Mouse (Mus musculus): ENCODE measurements at regions not wholly inside any gene's neighbourhood (a gene's known extent, or its start where the extent isn't known, plus 50 kb on each side); places are given as distances from the start of the nearest gene placed in this dataset.
A peak's percentile ranks its signal among the peaks of the same experiment; 100 is the strongest.

DNA sequence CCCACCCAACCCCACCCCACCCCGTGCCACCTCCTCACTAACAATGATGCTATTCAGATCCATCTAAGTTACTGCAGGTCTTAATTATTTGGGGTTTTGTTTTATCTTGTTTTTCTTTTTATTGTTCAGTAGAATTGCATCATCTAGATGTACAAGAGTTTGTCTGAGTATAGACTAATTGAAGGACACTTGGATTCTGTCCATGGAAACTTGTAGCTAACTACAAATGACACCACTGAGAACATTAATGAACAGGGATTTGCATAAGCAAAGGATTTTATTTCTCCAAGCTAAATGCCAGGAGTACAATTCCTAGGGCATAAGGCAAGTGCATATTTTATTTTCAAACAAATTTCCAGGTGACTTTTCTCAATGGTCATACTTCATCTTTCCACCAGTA, 318.4 kb upstream of the Slc7a11 start:
- H3K4me1 ChIP-seq (replicated peaks; ENCODE audit: control insufficient read depth, insufficient read depth, low read length): no peaks in the 10 kb centered on the region
- no peaks in the 10 kb centered on the region for H3K9me3 ChIP-seq (ENCODE audit: control insufficient read depth, low read length)
- H3K27me3 ChIP-seq (ENCODE audit: control insufficient read depth, insufficient read depth, low read length): no peaks in the 10 kb centered on the region
- H3K4me3 ChIP-seq (replicated peaks; ENCODE audit: low read length): no peak overlapping the region
- ATAC-seq (ENCODE audit: low FRiP score): no peak
- no peak overlapping the region for H3K27ac ChIP-seq
- no peak overlapping the region for H3K9ac ChIP-seq
- no peaks in the 10 kb centered on the region for H3K36me3 ChIP-seq (replicated peaks; ENCODE audit: control insufficient read depth, insufficient read depth)
- no peak for DNase-seq (ENCODE audit: low spot score)
- WGBS: 0% methylated on average over 1 of the region's 1 CpGs
- H3K4me2 ChIP-seq (replicated peaks): no peak overlapping the region

DNA sequence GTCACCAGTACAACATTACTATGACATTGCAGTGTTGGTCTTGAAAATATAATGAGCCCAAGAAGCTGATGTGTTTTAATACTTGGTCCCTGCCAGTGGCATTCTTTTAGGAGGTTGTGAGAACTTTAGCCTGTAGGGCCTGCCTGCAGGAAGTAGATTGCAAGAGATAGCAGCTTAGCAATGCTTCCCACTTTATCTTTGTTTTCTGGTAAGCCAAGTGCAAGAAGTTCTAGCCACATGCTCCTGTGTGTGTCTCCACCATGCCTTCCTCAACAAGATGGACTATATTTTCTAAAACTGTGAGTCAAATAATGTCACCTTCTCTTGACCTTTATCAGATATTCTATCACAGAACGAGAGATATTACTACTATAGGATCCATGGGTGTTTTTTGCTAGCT, 314.7 kb upstream of the Slc7a11 start:
- DNase-seq (ENCODE audit: low spot score) (no peak), ATAC-seq (ENCODE audit: low FRiP score) (no peak)
- Histone ChIP-seq H3K27ac (no peak overlapping the region), H3K27me3 (ENCODE audit: control insufficient read depth, insufficient read depth, low read length) (no peaks in the 10 kb centered on the region), H3K9me3 (ENCODE audit: control insufficient read depth, low read length) (no peaks in the 10 kb centered on the region), H3K9ac (no peak overlapping the region), H3K4me2 (replicated peaks) (no peak overlapping the region), H3K4me3 (replicated peaks; ENCODE audit: low read length) (no peak overlapping the region), H3K36me3 (replicated peaks; ENCODE audit: control insufficient read depth, insufficient read depth) (no peaks in the 10 kb centered on the region), H3K4me1 (replicated peaks; ENCODE audit: control insufficient read depth, insufficient read depth, low read length) (no peaks in the 10 kb centered on the region)
- WGBS: 90% methylated on average over 1 of the region's 1 CpGs

DNA sequence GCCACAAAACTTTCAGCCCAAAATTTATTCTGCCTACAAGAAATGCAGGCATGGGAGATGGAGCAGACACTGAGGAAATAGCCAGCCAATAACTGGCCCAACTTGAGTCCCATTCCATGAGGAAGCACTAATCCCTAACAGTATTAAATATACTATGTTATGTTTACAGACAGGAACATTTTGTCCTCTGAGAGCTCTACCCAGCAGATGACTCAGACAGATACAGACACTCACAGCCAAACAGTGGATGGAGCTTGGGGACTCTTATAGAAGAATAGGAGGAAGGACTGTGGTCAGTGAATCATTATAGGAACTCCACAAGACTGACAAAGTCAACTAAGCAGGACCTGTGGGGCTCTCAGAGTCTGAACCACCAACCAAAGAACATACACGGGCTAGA, 293.8 kb upstream of the Slc7a11 start:
- Histone ChIP-seq H3K27me3 (ENCODE audit: control insufficient read depth, insufficient read depth, low read length) (no peaks in the 10 kb centered on the region), H3K9me3 (ENCODE audit: control insufficient read depth, low read length) (no peaks in the 10 kb centered on the region), H3K27ac (no peak overlapping the region), H3K4me3 (replicated peaks; ENCODE audit: low read length) (no peak overlapping the region), H3K4me2 (replicated peaks) (no peak overlapping the region), H3K9ac (no peak overlapping the region), H3K4me1 (replicated peaks; ENCODE audit: control insufficient read depth, insufficient read depth, low read length) (peaks cover 9% of the 10 kb centered on the region; the same call in 1 of the 2 replicates), H3K36me3 (replicated peaks; ENCODE audit: control insufficient read depth, insufficient read depth) (no peaks in the 10 kb centered on the region)
- 96% methylated on average over 1 of the region's 1 CpGs for WGBS
- no peak for ATAC-seq (ENCODE audit: low FRiP score)
- no peak for DNase-seq (ENCODE audit: low spot score)

DNA sequence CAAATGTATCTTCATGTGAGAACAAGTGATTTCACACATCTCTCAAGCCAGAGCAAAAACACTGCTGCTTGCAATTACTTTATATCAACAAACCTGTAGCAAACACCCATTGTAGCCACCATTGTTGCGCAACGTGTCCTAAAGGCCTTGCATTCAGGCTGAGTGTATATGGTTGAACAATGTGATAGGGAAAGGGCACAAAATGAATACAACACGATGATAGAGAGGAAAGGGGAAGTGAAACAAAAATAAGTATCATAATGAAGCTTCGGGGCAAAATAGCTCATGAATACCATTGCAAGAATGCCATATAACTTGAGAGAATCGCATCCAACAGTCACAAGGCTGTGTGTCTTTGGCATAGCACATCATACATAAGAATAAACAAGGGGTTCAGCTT, 275.6 kb upstream of the Slc7a11 start:
- no peaks in the 10 kb centered on the region for H3K9me3 ChIP-seq (ENCODE audit: control insufficient read depth, low read length)
- no peaks in the 10 kb centered on the region for H3K4me1 ChIP-seq (replicated peaks; ENCODE audit: control insufficient read depth, insufficient read depth, low read length)
- no peak overlapping the region for H3K9ac ChIP-seq
- DNase-seq (ENCODE audit: low spot score) (no peak), ATAC-seq (ENCODE audit: low FRiP score) (no peak)
- H3K36me3 ChIP-seq (replicated peaks; ENCODE audit: control insufficient read depth, insufficient read depth): no peaks in the 10 kb centered on the region
- no peak overlapping the region for H3K4me3 ChIP-seq (replicated peaks; ENCODE audit: low read length)
- WGBS: 88% methylated on average over 5 of the region's 5 CpGs
- H3K27ac ChIP-seq: no peak overlapping the region
- no peak overlapping the region for H3K4me2 ChIP-seq (replicated peaks)
- H3K27me3 ChIP-seq (ENCODE audit: control insufficient read depth, insufficient read depth, low read length): no peaks in the 10 kb centered on the region

DNA sequence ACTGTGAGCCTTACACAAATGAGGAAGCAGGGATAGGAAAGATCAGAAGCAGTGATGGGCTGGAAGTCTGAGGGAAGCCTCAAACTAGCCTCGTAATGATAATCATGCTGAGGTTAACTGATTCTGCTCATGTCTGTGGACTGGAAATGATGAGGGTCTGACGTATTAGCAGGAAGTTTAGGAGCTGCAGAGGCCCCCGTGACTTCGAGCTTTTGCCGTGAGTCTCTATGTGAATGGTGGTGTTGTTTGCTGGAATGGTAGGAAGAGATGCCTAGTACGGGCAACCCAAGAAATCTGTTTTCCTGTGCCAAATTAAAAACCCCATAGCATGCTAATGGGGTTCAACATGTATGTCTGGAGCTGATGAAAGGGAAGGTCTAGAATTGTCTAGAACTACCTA, 270.0 kb upstream of the Slc7a11 start:
- H3K4me1 ChIP-seq (replicated peaks; ENCODE audit: control insufficient read depth, insufficient read depth, low read length): 0 out of 2 replicates have a peak, but pooled peaks cover 6% of the 10 kb centered on the region
- H3K27ac ChIP-seq: no peak overlapping the region
- no peak overlapping the region for H3K9ac ChIP-seq
- H3K36me3 ChIP-seq (replicated peaks; ENCODE audit: control insufficient read depth, insufficient read depth): no peaks in the 10 kb centered on the region
- no peak for ATAC-seq (ENCODE audit: low FRiP score)
- WGBS: 82% methylated on average over 6 of the region's 6 CpGs
- H3K4me3 ChIP-seq (replicated peaks; ENCODE audit: low read length): no peak overlapping the region
- H3K4me2 ChIP-seq (replicated peaks): no peak overlapping the region
- no peaks in the 10 kb centered on the region for H3K27me3 ChIP-seq (ENCODE audit: control insufficient read depth, insufficient read depth, low read length)
- DNase-seq (ENCODE audit: low spot score): no peak
- H3K9me3 ChIP-seq (ENCODE audit: control insufficient read depth, low read length): no peaks in the 10 kb centered on the region

DNA sequence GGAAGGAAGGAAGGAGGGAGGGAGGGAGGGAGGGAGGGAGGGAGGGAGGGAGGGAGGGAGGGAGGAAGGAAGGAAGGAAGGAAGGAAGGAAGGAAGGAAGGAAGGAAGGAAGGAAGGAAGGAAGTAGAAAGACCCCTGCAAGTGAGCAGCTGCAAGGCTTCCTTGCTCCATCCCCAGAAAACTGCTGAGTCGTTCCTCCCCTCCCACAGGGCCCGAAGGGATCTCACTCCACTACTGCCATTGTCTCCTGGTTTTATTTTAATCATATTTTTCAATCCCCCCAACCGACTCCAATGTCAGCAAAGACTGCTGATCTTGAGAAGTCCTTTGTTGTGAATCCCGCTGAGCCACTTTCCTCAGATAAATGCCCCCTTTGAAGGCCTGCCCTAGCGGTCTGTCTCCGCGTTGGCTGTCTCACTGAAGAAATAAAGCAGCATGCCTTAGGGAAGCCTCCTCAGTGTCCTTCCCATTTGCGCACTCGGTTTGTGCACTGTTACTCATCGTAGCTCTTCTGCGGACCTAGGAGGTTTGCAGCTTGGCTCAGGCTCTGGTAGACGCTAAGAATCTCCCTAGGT, 266.1 kb upstream of the Slc7a11 start:
- H3K4me2 ChIP-seq (replicated peaks): peak overlapping the region; percentile 29
- H3K9ac ChIP-seq: no peak overlapping the region
- H3K4me3 ChIP-seq (replicated peaks; ENCODE audit: low read length): no peak overlapping the region
- H3K4me1 ChIP-seq (replicated peaks; ENCODE audit: control insufficient read depth, insufficient read depth, low read length): 0 out of 2 replicates have a peak, but pooled peaks cover 6% of the 10 kb centered on the region
- H3K27me3 ChIP-seq (ENCODE audit: control insufficient read depth, insufficient read depth, low read length): no peaks in the 10 kb centered on the region
- no peak overlapping the region for H3K27ac ChIP-seq
- H3K9me3 ChIP-seq (ENCODE audit: control insufficient read depth, low read length): no peaks in the 10 kb centered on the region
- no peaks in the 10 kb centered on the region for H3K36me3 ChIP-seq (replicated peaks; ENCODE audit: control insufficient read depth, insufficient read depth)
- peak; percentile 51; the same call in 1 of the 2 replicates for ATAC-seq (ENCODE audit: low FRiP score)
- WGBS: 7% methylated on average over 12 of the region's 12 CpGs
- DNase-seq (ENCODE audit: low spot score): no peak

DNA sequence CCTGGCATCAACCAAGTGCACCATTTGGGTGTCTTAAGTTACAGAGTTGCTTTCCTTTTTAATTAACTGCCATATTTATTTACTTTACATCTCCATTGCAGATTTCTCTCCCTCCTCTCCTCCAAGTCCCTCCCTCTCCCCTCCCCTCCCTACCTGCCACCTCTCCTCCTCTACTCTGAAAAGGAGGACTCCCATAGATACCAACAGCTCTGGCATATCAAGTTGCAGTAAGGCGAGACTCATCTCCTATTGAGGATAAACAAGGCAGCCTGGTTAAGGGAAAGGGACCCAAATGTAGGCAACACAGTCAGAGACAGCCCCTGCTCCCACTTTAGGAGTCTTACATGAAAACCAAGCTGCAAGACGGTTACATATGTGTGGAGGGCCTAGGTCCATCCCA, 263.3 kb upstream of the Slc7a11 start:
- Histone ChIP-seq H3K4me1 (replicated peaks; ENCODE audit: control insufficient read depth, insufficient read depth, low read length) (0 out of 2 replicates have a peak, but pooled peaks cover 6% of the 10 kb centered on the region), H3K27me3 (ENCODE audit: control insufficient read depth, insufficient read depth, low read length) (no peaks in the 10 kb centered on the region), H3K27ac (no peak overlapping the region), H3K4me2 (replicated peaks) (no peak overlapping the region), H3K4me3 (replicated peaks; ENCODE audit: low read length) (no peak overlapping the region), H3K9me3 (ENCODE audit: control insufficient read depth, low read length) (peaks cover 3% of the 10 kb centered on the region; the same call in 1 of the 2 replicates), H3K36me3 (replicated peaks; ENCODE audit: control insufficient read depth, insufficient read depth) (no peaks in the 10 kb centered on the region), H3K9ac (no peak overlapping the region)
- no peak for DNase-seq (ENCODE audit: low spot score)
- ATAC-seq (ENCODE audit: low FRiP score): no peak
- 70% methylated on average over 2 of the region's 2 CpGs for WGBS

DNA sequence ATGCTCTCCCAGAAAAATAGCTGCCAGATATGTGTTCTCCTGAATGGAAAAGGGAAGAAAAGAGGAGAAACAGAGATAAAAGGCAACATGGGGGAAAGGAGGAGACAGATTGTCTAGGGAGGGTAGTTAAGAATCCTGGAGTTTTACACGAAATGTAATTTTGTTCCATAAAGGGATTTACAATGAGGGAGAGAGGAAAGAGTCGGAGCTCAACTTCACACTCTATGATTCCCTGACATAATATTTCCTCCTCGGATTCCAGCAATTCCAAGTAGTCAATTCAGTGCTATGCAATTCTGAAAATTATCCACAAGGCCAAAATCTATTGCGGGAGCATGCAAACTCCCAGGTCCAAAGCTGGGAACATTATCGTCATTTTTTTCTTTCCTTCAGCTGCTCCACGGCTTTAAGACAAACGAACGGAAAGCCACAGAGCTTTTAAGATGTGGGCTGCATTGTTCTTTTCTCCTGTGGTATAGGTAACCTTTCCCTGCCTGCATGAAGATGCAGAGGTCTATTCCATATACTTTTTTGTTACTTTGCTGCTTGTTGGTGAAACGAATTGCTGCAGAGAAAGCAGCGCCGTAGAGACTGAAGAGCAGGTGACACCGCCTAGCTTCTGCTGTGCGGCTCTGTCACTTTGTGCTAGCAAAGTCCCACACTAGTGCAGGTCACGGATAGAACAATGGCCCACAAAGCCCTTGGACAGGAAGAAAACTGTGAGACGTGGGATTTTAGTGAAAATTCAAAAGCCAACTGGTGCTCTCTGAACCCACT, 251.7 kb upstream of the Slc7a11 start:
- no peak overlapping the region for H3K4me3 ChIP-seq (replicated peaks; ENCODE audit: low read length)
- H3K4me1 ChIP-seq (replicated peaks; ENCODE audit: control insufficient read depth, insufficient read depth, low read length): peaks cover 3% of the 10 kb centered on the region; the same call in 1 of the 2 replicates
- H3K27me3 ChIP-seq (ENCODE audit: control insufficient read depth, insufficient read depth, low read length): no peaks in the 10 kb centered on the region
- H3K27ac ChIP-seq: no peak overlapping the region
- H3K36me3 ChIP-seq (replicated peaks; ENCODE audit: control insufficient read depth, insufficient read depth): no peaks in the 10 kb centered on the region
- DNase-seq (ENCODE audit: low spot score): no peak
- ATAC-seq (ENCODE audit: low FRiP score): no peak
- peak overlapping the region; percentile 8; the same call in 1 of the 2 replicates for H3K4me2 ChIP-seq (replicated peaks)
- no peaks in the 10 kb centered on the region for H3K9me3 ChIP-seq (ENCODE audit: control insufficient read depth, low read length)
- WGBS: 57% methylated on average over 15 of the region's 15 CpGs
- no peak overlapping the region for H3K9ac ChIP-seq

DNA sequence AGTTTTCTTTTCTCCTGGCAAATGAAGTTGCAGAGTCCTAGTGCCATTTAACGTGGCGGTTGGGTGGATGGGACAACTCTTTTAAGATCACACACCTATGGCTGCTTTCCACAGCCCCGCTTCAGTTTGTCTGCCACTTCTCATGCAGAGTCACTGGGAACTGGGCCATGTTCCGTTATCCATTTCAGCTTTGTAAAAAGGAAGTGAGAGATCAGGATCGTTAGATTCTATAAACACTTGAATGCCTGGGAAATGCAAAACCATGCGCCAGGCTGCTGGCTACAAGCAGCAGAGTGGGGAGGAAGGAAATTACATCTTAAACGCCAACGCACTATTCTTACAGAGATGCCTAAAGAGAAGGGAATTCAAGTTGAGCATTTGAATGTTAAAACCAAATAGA, 251.1 kb upstream of the Slc7a11 start:
- 38% methylated on average over 8 of the region's 8 CpGs for WGBS
- Histone ChIP-seq H3K36me3 (replicated peaks; ENCODE audit: control insufficient read depth, insufficient read depth) (no peaks in the 10 kb centered on the region), H3K9ac (no peak overlapping the region), H3K4me2 (replicated peaks) (peak overlapping the region; percentile 8; the same call in 1 of the 2 replicates), H3K27me3 (ENCODE audit: control insufficient read depth, insufficient read depth, low read length) (no peaks in the 10 kb centered on the region), H3K4me3 (replicated peaks; ENCODE audit: low read length) (no peak overlapping the region), H3K4me1 (replicated peaks; ENCODE audit: control insufficient read depth, insufficient read depth, low read length) (peaks cover 3% of the 10 kb centered on the region; the same call in 1 of the 2 replicates), H3K9me3 (ENCODE audit: control insufficient read depth, low read length) (no peaks in the 10 kb centered on the region), H3K27ac (no peak overlapping the region)
- no peak for DNase-seq (ENCODE audit: low spot score)
- no peak for ATAC-seq (ENCODE audit: low FRiP score)
